Mouse (Mus musculus): Measurements from ENCODE around the gene Tbrg4. TPM values are rescaled to one million over a fixed set of nuclear protein-coding genes. Genes with fewer than 3 reads are reported as not detected.
A peak's percentile ranks its signal among the peaks of the same experiment; 100 is the strongest.
"Not testable (repeated sequence)": the region's sequence is repeated elsewhere in the genome, so short reads cannot be mapped to it uniquely, and the experiment has no call there.

Gene Tbrg4
- polyA plus RNA-seq, 1 experiment from 2014 or later: 40.0 TPM

- peak within 1 kb of the TSS; percentile 66 for H3K4me2 ChIP-seq (ENCODE audit: low read depth, severe bottlenecking)
- H3K36me3 ChIP-seq (ENCODE audit: control insufficient read depth, insufficient read depth, low read length): no peaks in the 10 kb centered on the region
- DNase-seq (ENCODE audit: low spot score): peak; percentile 77
- peak; percentile 76 for ATAC-seq (ENCODE audit: insufficient number of reproducible peaks, low FRiP score, low TSS enrichment, low read depth)
- no peak within 1 kb of the TSS; the same call in 1 of the 2 replicates for H3K9ac ChIP-seq (ENCODE audit: low read length)
- H3K4me1 ChIP-seq (ENCODE audit: control insufficient read depth, insufficient read depth, low read length): no peaks in the 10 kb centered on the region
- H3K9me3 ChIP-seq (ENCODE audit: control insufficient read depth, low read length): no peaks in the 10 kb centered on the region
- H3K27me3 ChIP-seq (ENCODE audit: control insufficient read depth, insufficient read depth, low read length): no peaks in the 10 kb centered on the region
- no peak within 1 kb of the TSS for H3K27ac ChIP-seq (replicated peaks; ENCODE audit: low read depth, low read length)
- WGBS: under 1% methylated on average over 18 of the region's 18 CpGs
- H3K4me3 ChIP-seq (ENCODE audit: low read depth, low read length): peak within 1 kb of the TSS; percentile 18
Observed at GRCm38 (mm10) chr11:6658271-6658670, 32.4 kb upstream of the Tbrg4 start, which contains the start of gene Ramp3. Gene Ramp3 (plus strand): TSS chr11:6658521.

GRCm38 (mm10) chr11:6654903-6655302 is 29.0 kb upstream of the Tbrg4 start:
- ATAC-seq (ENCODE audit: insufficient number of reproducible peaks, low FRiP score, low TSS enrichment, low read depth) (peak; percentile 46; the same call in 1 of the 2 replicates), DNase-seq (ENCODE audit: low spot score) (peak; percentile 87)
- Histone ChIP-seq H3K4me1 (ENCODE audit: control insufficient read depth, insufficient read depth, low read length) (no peaks in the 10 kb centered on the region), H3K36me3 (ENCODE audit: control insufficient read depth, insufficient read depth, low read length) (no peaks in the 10 kb centered on the region), H3K27me3 (ENCODE audit: control insufficient read depth, insufficient read depth, low read length) (no peaks in the 10 kb centered on the region), H3K9ac (ENCODE audit: low read length) (no peak overlapping the region), H3K9me3 (ENCODE audit: control insufficient read depth, low read length) (no peaks in the 10 kb centered on the region), H3K27ac (replicated peaks; ENCODE audit: low read depth, low read length) (no peak overlapping the region), H3K4me3 (ENCODE audit: low read depth, low read length) (no peak overlapping the region), H3K4me2 (ENCODE audit: low read depth, severe bottlenecking) (no peak overlapping the region)
- 5% methylated on average over 2 of the region's 2 CpGs for WGBS

DNA sequence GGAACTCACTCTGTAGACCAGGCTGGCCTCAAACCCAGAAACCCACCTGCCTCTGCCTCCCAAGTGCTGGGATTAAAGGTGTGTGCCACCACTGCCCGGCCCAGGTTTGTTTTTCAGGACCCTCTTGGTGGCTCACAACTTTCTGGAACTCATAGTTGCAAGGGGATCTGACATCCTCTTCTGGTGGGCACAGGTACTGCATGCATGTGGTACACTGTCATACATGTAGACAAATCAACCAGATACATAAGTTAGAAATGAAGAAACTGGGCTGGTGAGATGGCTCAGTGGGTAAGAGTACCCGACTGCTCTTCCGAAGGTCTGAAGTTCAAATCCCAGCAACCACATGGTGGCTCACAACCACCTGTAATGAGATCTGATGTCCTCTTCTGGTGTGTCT is 27.1 kb upstream of the Tbrg4 start:
- not testable (repeated sequence) for H3K4me1 ChIP-seq (ENCODE audit: control insufficient read depth, insufficient read depth, low read length); DNase-seq (ENCODE audit: low spot score); H3K9ac ChIP-seq (ENCODE audit: low read length); H3K4me3 ChIP-seq (ENCODE audit: low read depth, low read length); H3K27ac ChIP-seq (replicated peaks; ENCODE audit: low read depth, low read length); H3K9me3 ChIP-seq (ENCODE audit: control insufficient read depth, low read length); ATAC-seq (ENCODE audit: insufficient number of reproducible peaks, low FRiP score, low TSS enrichment, low read depth); H3K4me2 ChIP-seq (ENCODE audit: low read depth, severe bottlenecking); H3K36me3 ChIP-seq (ENCODE audit: control insufficient read depth, insufficient read depth, low read length); H3K27me3 ChIP-seq (ENCODE audit: control insufficient read depth, insufficient read depth, low read length)
- WGBS: 89% methylated on average over 3 of the region's 3 CpGs

- no peak overlapping the region for H3K9ac ChIP-seq (ENCODE audit: low read length)
- ATAC-seq (ENCODE audit: insufficient number of reproducible peaks, low FRiP score, low TSS enrichment, low read depth): no peak
- H3K4me2 ChIP-seq (ENCODE audit: low read depth, severe bottlenecking): no peak overlapping the region
- DNase-seq (ENCODE audit: low spot score): no peak
- no peaks in the 10 kb centered on the region for H3K9me3 ChIP-seq (ENCODE audit: control insufficient read depth, low read length)
- no peaks in the 10 kb centered on the region for H3K27me3 ChIP-seq (ENCODE audit: control insufficient read depth, insufficient read depth, low read length)
- H3K4me3 ChIP-seq (ENCODE audit: low read depth, low read length): no peak overlapping the region
- no peaks in the 10 kb centered on the region for H3K36me3 ChIP-seq (ENCODE audit: control insufficient read depth, insufficient read depth, low read length)
- WGBS: 62% methylated on average over 7 of the region's 7 CpGs
- H3K4me1 ChIP-seq (ENCODE audit: control insufficient read depth, insufficient read depth, low read length): no peaks in the 10 kb centered on the region
- H3K27ac ChIP-seq (replicated peaks; ENCODE audit: low read depth, low read length): no peak overlapping the region
Observed at GRCm38 (mm10) chr11:6650519-6650918, 24.7 kb upstream of the Tbrg4 start.

DNA sequence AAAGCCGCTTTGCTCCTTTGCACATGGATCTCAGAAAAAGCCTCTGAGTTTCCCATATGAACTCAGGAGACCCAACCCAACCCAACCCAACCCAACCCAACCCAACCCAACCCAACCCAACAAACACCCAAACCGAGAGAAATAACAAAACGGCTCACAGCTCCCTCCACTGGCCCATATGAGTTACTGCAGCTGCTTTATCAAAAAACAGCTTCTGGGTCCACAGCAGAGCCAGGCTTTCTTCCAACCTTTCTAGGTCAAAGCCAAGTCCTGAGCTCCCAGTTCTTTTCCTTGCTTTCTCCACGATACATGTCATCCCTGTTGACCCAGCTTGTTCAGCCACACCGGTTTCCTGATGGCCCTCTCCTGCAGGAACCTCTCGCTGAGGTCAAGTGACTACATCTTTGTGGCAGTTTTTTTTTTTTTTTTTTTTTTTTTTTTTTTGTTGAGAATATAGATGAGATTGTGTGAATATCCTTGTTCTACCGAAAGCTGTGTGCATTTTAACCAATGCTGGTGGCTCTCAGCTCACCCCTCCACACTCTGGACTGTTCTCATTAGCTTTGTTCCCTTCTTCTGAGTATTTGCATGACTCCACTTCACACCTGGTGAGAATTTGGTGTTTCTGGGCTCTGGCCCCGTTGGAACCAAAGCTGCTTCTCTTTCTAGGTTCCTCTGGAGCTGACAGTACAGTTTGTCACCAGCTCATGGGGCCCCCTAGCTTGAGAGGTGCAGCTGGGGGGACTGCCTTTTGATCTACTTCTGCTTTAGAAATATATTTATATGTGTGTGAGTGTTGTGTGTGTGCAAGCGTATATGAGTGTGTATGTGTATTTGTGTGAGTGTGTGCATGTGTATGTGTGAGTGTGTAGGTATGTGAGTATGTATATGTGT is 22.2 kb upstream of the Tbrg4 start:
- no peak for ATAC-seq (ENCODE audit: insufficient number of reproducible peaks, low FRiP score, low TSS enrichment, low read depth)
- no peak overlapping the region for H3K4me2 ChIP-seq (ENCODE audit: low read depth, severe bottlenecking)
- H3K9me3 ChIP-seq (ENCODE audit: control insufficient read depth, low read length): no peaks in the 10 kb centered on the region
- H3K4me3 ChIP-seq (ENCODE audit: low read depth, low read length): no peak overlapping the region
- no peak for DNase-seq (ENCODE audit: low spot score)
- H3K36me3 ChIP-seq (ENCODE audit: control insufficient read depth, insufficient read depth, low read length): no peaks in the 10 kb centered on the region
- no peak overlapping the region for H3K27ac ChIP-seq (replicated peaks; ENCODE audit: low read depth, low read length)
- no peaks in the 10 kb centered on the region for H3K27me3 ChIP-seq (ENCODE audit: control insufficient read depth, insufficient read depth, low read length)
- no peak overlapping the region for H3K9ac ChIP-seq (ENCODE audit: low read length)
- no peaks in the 10 kb centered on the region for H3K4me1 ChIP-seq (ENCODE audit: control insufficient read depth, insufficient read depth, low read length)
- 60% methylated on average over 9 of the region's 9 CpGs for WGBS

GRCm38 (mm10) chr11:6644566-6644965 is 18.7 kb upstream of the Tbrg4 start:
- no peak overlapping the region for H3K27ac ChIP-seq (replicated peaks; ENCODE audit: low read depth, low read length)
- H3K27me3 ChIP-seq (ENCODE audit: control insufficient read depth, insufficient read depth, low read length): no peaks in the 10 kb centered on the region
- H3K4me1 ChIP-seq (ENCODE audit: control insufficient read depth, insufficient read depth, low read length): no peaks in the 10 kb centered on the region
- no peaks in the 10 kb centered on the region for H3K36me3 ChIP-seq (ENCODE audit: control insufficient read depth, insufficient read depth, low read length)
- no peak overlapping the region for H3K9ac ChIP-seq (ENCODE audit: low read length)
- WGBS: 69% methylated on average over 6 of the region's 6 CpGs
- no peak overlapping the region for H3K4me3 ChIP-seq (ENCODE audit: low read depth, low read length)
- no peaks in the 10 kb centered on the region for H3K9me3 ChIP-seq (ENCODE audit: control insufficient read depth, low read length)
- ATAC-seq (ENCODE audit: insufficient number of reproducible peaks, low FRiP score, low TSS enrichment, low read depth): no peak
- H3K4me2 ChIP-seq (ENCODE audit: low read depth, severe bottlenecking): no peak overlapping the region
- no peak for DNase-seq (ENCODE audit: low spot score)

DNA sequence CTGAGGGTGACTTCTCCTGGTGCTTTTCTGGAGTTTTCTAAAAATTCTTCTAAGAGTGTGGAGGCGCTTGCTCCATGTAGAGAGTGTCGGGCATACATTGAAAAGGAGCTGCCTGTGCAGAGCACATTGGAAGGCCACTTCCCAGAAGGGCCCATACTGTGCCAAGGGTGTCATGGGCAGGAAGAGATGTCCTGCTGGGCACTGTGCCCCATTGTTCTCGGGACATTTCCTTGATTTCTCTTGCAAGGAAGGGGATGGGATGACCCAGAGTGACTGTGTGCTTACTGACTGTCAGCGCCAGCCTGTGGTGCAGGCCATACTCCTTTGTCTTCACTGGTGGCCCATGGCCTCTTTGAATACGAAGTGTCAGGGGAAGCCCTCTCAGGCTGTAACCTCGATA is 13.2 kb upstream of the Tbrg4 start:
- no peak overlapping the region for H3K9ac ChIP-seq (ENCODE audit: low read length)
- H3K27ac ChIP-seq (replicated peaks; ENCODE audit: low read depth, low read length): no peak overlapping the region
- WGBS: 81% methylated on average over 6 of the region's 6 CpGs
- H3K9me3 ChIP-seq (ENCODE audit: control insufficient read depth, low read length): no peaks in the 10 kb centered on the region
- DNase-seq (ENCODE audit: low spot score) (no peak), ATAC-seq (ENCODE audit: insufficient number of reproducible peaks, low FRiP score, low TSS enrichment, low read depth) (no peak)
- H3K4me2 ChIP-seq (ENCODE audit: low read depth, severe bottlenecking): no peak overlapping the region
- H3K4me3 ChIP-seq (ENCODE audit: low read depth, low read length): no peak overlapping the region
- H3K36me3 ChIP-seq (ENCODE audit: control insufficient read depth, insufficient read depth, low read length): no peaks in the 10 kb centered on the region
- H3K4me1 ChIP-seq (ENCODE audit: control insufficient read depth, insufficient read depth, low read length): no peaks in the 10 kb centered on the region
- no peaks in the 10 kb centered on the region for H3K27me3 ChIP-seq (ENCODE audit: control insufficient read depth, insufficient read depth, low read length)

GRCm38 (mm10) chr11:6638537-6638936 is 12.7 kb upstream of the Tbrg4 start, which contains the start of gene Wap:
Gene Wap (minus strand): TSS chr11:6638637.
- no peak for ATAC-seq (ENCODE audit: insufficient number of reproducible peaks, low FRiP score, low TSS enrichment, low read depth)
- H3K36me3 ChIP-seq (ENCODE audit: control insufficient read depth, insufficient read depth, low read length): no peaks in the 10 kb centered on the region
- H3K9me3 ChIP-seq (ENCODE audit: control insufficient read depth, low read length): no peaks in the 10 kb centered on the region
- no peaks in the 10 kb centered on the region for H3K27me3 ChIP-seq (ENCODE audit: control insufficient read depth, insufficient read depth, low read length)
- 86% methylated on average over 4 of the region's 4 CpGs for WGBS
- H3K4me1 ChIP-seq (ENCODE audit: control insufficient read depth, insufficient read depth, low read length): no peaks in the 10 kb centered on the region
- no peak within 1 kb of the TSS for H3K9ac ChIP-seq (ENCODE audit: low read length)
- DNase-seq (ENCODE audit: low spot score): no peak
- no peak within 1 kb of the TSS for H3K27ac ChIP-seq (replicated peaks; ENCODE audit: low read depth, low read length)
- no peak within 1 kb of the TSS for H3K4me2 ChIP-seq (ENCODE audit: low read depth, severe bottlenecking)
- H3K4me3 ChIP-seq (ENCODE audit: low read depth, low read length): no peak within 1 kb of the TSS

Measured in limb, embryonic 11.5 days (tissue).